Mouse (Mus musculus): ENCODE results near the gene Olfr1120.
"Not testable (repeated sequence)": the region's sequence is repeated elsewhere in the genome, so short reads cannot be mapped to it uniquely, and the experiment has no call there.

The Olfr1120 gene

GRCm38 (mm10) chr2:87354515-87354914, at the start of gene Olfr1120:
Gene Olfr1120 (plus strand): TSS chr2:87354815.
- DNase-seq (ENCODE audit: low spot score in 2 of 2) = no peak

DNA sequence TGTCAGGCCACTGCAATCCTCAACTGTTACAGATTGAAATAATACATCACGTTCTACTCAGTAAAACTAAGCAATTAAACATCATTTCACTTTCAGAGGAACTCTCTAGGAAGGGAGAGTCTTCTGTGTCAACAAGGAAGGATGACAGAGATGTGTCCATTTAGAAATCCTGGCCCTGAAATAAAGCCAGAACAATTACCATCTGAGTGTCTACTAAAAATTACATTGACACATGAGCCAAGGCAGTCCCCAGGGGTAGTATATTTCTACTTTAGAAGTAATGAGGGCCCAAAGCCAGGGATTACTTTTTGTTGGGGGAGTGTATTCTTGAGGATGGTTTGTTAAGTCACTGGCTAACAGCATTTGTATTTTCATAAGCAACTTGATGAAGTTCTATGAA, 47.3 kb upstream of the Olfr1120 start, which contains the start of gene Olfr1118:
Olfr1118 (plus strand) TSS at position 301 of the 400 bp plus-strand sequence.
- DNase-seq (ENCODE audit: low spot score in 2 of 2) = no peak

- DNase-seq (ENCODE audit: low spot score in 2 of 2) = not testable (repeated sequence)
Measured at GRCm38 (mm10) chr2:87360121-87360520, 5.5 kb downstream of the Olfr1120 start.

DNA sequence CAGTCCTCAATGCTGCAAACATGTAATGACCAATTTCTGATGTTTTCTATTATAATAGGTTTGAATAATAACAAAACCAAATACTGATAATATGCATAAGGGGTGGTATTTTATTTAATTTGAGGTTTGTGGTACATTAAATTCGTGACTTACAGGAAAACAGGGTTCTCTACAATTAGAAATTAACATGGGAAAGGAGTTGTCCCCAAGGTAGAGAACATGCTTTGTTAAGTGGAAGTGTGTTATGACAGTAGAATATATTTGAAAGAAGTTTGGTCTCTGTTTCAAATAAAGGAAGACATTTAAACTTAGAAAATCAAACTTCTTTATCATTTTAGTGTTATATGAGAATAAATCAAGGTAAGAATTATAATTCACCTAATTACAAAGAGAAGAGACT, 15.0 kb downstream of the Olfr1120 start, which contains the start of gene Olfr1121:
Olfr1121 (plus strand) TSS at position 301 of the 400 bp plus-strand sequence.
- DNase-seq (ENCODE audit: low spot score in 2 of 2) = no peak

- DNase-seq (ENCODE audit: low spot score in 2 of 2) = no peak
Measured at GRCm38 (mm10) chr2:87371726-87372125, 17.1 kb downstream of the Olfr1120 start.

DNA sequence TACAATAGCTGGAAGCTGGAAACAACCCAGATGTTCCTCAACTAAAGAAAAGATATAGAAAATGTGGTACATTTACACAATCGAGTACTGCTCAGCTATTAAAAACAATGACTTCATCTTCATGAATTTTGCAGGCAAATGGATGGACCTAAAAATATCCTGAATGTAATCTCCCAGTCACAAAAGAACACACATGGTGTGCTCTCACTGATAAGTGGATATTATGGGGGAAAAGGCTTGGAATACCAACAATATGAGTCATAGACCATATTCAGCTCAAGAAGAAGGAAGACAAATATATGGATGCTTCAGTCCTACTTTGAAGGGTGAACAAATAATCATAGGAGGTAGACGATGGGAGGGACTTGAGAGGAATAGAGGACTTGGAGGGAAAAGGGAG, 29.3 kb downstream of the Olfr1120 start:
- no peak for DNase-seq (ENCODE audit: low spot score in 2 of 2)

GRCm38 (mm10) chr2:87385549-87385948, 30.9 kb downstream of the Olfr1120 start, which contains the start of gene Olfr1122:
Gene Olfr1122 (plus strand): TSS chr2:87385849.
- no peak for DNase-seq (ENCODE audit: low spot score in 2 of 2)

GRCm38 (mm10) chr2:87393605-87394004, 39.0 kb downstream of the Olfr1120 start:
- DNase-seq (ENCODE audit: low spot score in 2 of 2) = not testable (repeated sequence)

DNA sequence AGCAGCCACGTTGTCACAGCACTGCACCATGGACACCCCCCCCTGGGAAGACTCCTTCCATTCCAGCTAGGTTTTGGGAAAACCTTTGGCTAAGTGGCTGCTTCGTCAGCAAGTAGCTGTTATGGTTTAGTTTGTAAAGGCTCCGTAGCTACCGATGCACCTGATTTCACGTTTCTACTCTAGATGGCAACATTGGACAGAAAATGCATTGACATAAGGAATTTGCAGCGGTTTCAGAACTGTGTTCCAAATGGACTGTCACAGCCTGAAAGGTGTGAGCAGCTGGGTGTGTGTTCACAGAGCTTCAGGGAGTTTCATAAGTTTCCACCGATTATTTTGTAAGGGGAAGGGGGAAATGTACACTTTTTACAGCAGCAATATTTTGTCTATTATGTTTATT, 40.1 kb downstream of the Olfr1120 start:
- not testable (repeated sequence) for DNase-seq (ENCODE audit: low spot score in 2 of 2)

All from frontal cortex, postnatal 10 days (tissue).